Mouse (Mus musculus) layer of hippocampus, postnatal 25 days (tissue): ENCODE measurements around the gene Cd28. TPM values are rescaled to one million over a fixed set of nuclear protein-coding genes. Genes with fewer than 3 reads are reported as not detected.

Experiments
- DNase-seq, 2 experiments: peaks; one replicate each; pipeline ENCODE4 v3.0.0; 2022; ENCODE audit warnings: mixed read lengths in 2 of 2, low spot score in 1 of 2; ENCODE audit errors: extremely low spot score in 1 of 2
- total RNA-seq, 2 experiments: library from RNA; stranded (reverse); gene quantifications; 2 replicates each; pipeline ENCODE4 v1.2.3; 2021

Cd28 gene
- total RNA-seq: under 1 TPM; 0.05 to 0.16 TPM

DNA sequence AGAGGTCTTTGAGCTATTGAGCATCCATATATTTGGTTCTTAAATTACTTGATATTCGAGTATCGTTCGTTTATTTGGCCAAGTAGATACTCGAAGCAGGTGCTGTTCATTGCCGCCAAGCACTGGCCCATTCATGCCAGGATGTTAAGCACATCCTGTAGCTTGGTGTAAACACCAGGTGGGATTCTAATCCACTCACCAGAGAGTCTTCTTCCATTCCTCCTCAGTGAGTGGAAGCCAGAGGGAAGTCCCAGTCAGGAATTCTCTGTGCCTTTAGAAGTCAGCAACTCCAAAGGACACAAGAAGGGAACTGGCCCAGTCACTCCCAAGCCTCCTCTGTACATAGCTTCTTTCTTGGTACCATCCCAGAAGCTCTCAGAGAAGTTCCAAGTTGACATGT lies at the start of gene Cd28:
TSS of gene Cd28 (plus strand) at position 234 of the 400 bp plus-strand sequence.
- no peak for DNase-seq

DNA sequence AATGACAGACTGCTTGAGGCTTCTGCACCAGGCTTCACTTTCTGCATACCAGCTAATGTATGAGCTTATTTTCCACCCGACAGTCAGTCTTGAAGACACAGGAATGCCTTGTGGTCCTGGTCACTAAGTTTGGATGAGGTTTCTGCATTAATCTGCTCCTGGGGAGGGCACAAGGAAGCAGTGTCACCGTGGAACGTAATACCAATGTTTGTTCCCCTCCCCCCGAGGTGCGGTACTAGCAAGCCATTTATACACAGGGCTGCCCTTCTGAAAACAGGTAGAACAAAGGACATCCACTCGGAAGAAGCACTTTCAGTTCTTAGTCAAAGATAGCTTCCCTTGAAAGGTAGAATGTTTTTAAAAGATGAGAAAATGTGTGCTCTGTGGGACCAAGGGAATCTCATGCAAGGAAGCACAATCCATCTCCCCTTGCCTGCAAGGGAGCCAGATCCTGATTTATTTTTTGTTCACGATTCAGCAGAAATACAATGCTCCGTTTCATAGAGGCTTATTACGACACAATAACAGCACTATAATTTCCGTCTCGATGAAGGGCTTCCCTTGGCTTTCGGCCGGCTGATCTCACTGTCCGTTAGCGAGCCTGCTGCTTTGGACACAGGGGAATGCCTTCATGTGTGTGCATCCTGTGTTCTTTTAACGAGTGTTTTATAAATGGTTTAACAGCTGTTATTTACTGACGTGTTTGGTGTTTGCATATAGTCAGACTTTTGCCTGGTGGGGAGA lies 48.6 kb upstream of the Cd28 start:
- DNase-seq: peak in 1 of 2 experiments; percentile 28

DNA sequence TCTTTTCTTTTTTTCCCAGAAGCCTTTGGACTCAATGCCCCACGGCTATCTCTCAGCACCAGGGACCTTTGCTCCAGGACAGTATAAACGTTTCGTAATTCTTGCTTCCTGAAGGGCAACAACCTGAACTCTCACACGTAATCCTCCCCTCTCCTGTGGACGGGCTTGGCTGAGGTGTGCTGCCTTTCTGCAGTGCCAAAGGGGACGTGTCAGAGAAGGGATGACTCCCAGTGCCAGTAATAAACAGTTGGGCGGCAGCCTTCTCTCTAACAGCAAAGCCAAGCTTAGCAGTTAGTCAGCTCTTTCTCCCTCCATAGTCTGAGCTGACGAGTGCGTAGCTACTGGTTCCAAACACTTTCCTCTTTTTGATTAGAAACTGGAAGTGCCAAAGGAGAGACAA lies 47.6 kb upstream of the Cd28 start:
- DNase-seq: no peak

DNA sequence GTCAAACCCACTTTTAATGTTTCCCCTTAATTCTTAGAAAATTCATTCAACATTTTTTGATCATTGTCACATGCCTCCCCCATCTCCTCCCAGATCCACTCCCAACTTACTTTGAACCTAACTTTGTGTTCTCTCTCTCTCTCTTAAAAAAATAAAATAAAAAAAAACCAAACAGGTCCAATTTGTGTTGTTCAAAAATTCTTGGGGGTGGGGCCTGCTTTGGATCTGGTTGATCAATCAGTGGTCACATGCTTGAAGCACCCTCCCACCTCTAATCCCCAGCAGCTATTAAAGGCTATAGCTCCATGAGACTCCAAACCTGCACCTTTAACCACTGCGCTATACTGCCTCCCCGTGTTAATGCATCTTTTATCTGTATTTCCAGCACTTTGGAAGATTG lies 46.9 kb upstream of the Cd28 start:
- no peak for DNase-seq

DNA sequence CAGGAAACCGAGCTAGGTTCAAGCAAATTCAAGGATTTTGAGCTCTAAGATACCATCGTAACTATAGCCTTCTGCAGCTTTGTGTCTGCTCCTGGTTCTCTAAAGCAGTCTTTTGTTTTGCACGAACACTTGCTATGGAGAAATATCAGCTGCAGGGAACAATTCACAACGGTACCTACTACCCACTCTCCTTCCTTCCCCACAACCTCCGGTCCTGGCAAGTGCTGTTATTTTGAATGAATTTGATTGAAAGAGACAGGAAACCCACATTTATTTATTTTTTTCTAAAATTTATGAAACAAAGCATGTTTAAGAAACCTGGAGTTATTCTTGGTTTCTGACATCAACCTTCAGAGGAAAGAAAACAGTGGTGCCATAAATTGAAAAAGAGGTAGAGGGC lies 46.4 kb upstream of the Cd28 start:
- no peak for DNase-seq

DNA sequence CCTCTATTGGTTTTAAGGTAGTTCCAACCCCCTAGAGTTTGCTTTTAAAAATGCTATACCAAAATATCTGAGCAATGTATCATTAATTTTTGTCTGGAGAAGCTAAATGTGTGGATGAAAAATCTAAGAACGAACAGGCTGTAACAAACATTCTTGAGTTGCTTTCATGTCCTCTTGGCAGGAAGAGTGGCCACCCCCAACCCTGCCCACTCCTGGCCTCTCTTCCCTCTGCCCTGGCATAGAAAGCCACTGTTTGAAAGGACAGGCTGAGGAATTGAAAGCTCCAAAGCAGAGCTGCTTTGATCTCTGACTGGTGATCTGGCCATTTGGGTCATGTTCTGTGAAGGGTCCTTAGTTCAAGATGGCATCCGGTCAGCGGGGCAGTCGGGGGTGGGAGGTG lies 32.8 kb upstream of the Cd28 start:
- no peak for DNase-seq

DNA sequence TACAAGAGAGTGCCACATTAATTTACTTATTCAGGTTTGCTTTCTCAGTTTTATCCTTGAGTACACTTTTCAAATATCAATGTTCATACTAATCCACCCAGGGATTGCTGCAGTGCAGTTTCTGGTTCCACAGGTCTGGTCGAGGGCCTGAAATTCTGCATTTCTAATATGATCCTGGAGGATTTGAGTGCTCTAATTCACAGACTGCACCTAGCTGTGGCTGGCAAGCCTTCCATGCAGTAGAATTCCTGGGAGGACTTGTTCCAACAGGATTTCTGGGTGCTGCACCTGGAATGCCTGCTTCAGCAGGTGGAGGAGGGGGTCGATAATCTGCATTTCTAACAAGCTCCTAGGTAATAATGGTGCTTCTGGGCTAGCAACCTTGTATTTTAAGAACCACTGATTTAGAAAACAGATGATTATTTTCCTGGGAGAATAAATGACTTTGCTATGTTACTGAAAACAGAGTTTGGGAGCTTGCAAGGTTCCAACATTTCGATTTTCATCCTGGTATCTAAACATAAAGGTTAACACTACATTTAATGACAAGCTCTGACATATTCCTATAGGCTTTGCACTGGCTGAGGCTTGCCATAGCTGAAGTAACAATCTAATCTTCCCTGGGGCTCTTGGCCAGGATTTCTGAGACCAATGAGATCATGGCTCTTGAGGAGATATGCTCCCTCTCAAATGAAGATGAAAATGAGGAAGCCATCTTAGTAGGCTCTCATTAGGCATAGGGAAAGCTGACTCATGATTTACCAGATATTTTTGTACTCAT lies 20.3 kb upstream of the Cd28 start:
- DNase-seq: no peak

DNA sequence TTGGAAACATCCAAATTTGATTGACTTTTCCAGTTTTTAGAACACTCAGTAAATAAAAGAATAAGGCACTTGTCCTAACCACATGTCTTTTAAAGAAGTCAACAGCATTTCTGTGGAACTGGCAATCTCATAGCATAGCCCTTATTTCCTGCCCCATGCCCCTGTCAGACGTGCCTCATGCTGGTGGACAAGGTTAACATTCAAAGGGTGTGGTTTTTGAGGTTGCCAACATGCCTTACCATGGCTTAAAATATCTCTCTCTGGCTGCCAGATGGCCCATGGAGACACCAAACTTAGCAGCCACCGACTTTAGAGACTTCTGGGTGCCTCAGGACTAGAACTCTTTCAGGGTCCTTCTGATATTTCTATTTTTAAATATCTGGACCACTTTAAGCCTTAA lies 14.0 kb upstream of the Cd28 start:
- no peak for DNase-seq

DNA sequence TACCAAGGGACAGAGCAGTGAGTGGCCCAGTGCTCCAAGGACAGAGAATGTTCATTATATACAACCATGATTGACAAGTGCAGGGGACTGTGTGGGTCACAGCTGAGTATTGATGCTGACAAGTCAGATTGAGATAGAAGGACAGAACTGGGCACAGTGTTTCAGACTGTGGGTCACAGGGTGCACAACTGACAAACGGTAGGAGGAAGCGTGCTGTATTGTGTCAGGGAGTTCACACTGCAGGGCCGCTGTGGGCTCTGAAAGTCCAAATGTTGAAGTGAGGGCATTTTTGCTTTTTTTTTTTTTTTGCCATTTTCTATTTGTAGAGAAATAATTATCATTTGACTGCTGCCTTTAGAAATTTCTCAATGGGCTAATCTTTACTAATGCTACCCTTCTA lies 3.4 kb upstream of the Cd28 start:
- DNase-seq: no peak

DNA sequence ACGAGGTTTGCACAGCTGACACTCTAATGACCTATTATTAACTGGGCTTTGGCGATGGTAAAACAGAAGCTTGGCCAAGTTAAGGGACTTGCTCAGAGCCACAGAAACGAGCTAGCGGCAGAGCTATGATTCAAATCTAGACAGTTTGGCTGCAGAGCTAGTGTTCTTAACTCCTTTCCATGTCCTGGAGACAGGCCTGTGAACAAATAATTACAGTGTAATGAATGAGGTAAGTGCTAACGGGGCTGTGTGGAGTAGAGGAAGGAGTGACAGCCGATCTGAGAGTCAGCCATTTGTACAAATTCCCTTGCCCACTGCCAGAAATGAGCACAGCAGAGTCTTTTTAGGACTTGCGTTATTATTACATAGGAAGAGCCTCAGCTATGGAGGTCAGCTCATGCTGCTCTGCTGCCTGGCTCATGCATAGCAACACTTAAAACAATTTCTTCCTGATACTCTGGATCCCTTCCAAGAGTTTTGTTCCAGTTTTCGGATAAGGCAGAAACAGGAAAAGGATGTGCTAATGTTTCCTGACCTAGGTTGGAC lies 876 bp upstream of the Cd28 start:
- no peak for DNase-seq

DNA sequence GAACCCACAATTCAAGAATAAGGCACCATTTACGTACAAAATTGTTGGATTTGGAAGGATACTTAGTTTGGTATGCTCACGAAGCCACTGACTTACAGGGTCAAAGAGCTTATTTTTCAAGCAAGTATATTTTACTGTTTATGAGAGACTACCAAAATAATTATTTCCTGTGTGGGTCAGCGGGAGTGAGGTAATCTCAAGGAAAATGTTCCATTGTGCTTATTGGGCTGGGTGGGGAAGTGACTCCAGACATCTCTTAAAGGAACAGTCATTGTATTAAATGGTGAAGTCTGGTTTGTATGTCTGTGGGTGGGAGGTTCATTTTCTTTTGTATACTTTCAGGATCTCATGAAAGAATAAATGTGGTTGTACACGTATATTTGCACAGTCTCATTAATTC lies 2.0 kb downstream of the Cd28 start:
- no peak for DNase-seq

DNA sequence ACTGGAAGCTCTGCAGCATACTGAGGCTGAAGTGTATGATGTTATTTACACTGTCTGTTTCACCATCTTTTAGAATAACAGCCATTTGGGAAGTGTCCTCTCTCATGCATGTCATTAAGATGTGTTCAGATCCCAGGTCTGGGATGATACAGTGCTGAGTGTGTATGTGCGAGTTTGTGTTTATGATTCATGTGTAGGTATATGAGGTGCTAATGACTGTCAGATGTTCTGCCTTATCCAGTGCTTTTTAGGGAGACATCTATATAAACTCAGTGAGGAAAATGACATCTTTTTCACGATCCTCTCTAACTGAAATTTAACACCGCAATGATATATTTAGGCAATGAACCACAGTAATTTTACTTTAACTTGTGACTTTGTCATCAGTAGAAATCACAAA lies 7.0 kb downstream of the Cd28 start:
- no peak for DNase-seq

DNA sequence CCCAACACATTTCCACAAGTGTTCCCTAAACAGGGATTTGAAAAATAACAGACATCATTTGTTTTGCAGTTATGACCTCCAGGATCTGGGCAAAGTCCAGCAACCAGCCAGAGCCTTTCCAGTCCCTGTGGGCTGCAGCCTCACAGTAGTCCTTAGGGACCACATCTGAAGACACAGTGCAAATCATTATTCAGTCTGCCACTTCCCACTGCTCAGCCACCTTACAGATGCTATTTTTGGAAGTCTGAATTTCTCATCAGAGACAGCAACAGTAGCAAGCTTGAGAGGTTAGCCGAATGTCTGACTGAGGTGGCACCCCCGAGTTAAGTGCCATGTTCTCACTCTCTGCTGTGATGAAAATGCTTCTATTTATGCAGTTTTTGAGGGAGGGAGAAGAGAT lies 15.3 kb downstream of the Cd28 start:
- no peak for DNase-seq

DNA sequence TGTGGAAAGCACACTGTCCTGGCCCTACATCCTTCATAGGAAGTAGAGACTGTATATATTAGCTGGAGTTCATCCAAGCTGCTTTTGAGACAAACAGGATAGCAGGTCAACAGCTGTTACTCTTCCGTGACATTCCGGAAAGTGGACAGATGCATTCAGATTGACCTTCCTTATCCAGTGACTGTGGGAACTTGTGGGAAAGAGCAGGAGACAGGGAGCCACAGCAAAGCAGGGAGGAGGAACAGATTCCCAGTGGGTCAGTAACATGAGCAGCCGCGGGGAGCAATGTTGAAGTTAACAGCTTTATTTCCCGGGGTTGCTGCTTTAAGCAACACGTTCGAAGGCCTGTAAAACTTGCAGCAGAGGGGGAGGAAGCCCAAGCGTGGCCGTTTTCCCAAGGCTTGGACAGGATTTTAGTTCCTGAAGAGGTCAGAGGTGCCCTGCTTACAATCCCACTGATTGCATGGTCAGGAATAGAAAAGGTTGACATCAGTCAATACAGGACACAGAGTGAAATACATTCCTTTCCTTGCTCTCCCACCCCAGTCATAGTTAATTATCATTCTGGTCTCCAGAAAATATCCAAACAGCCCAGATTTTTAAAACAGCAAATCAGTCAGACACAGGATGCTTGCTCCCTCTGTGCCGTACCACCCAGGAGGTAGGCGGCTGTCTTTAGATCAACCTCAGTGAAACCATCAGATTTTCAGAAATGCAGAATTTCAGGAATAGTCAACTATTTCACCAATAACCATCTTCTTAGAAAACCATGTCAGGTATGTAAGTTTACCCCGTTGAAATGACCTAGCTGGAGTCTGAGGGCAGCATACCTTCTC lies 18.7 kb downstream of the Cd28 start:
- DNase-seq: no peak

DNA sequence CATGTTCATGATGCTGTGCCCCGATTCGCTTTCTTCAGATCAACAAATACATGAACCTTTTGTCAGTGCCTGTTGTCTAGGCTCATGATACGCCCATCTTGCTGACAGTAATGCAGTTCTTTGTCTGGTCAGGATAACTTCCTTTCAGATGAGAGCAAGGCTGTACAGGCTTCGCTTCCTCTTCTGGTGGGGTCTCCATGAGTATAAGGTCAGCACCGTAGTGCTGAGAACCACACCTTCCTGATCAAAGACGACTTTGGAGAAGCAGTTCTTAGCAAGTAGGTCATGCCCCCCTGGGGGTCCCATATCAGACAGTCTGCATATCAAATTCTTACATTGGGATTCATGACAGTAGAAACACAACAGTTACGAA lies 19.3 kb downstream of the Cd28 start:
- no peak for DNase-seq

DNA sequence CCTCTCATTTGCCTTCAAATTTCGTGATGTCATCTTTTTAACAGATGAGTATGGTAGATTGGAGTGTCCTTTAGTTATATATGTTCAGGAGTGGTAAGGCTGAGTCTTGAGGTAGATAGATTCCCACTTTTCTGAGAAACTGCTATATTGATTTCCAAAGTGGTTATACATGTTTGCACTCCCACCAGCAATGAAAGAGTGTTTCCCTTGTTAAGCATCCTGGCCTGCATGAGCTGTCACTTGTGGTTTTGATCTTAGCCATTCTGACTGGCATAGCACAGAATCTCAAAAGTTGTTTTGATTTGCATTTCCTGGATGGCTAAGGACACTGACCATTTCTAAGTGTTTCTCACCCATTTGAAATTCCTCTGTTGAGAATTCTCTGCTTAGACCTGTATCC lies 27.7 kb downstream of the Cd28 start:
- no peak for DNase-seq

DNA sequence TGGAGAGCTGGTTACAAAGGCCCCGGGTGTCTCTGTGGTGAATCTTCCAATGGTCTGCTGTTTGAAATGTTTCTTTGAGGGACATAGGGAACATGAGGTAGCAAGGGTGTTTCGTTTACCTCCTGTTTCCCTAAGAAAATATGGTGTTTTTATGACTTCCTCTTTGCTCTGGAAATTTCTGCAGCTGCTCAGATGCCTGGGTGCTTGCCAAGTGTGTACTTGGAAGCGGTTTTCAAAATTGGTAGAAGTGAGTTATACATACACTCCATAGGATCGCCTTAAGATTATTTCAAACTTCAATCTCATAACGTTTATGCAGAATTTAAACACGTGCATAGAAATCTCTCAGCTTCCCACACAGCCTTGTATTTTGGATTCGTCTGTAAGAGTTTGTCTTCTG lies 29.1 kb downstream of the Cd28 start:
- DNase-seq: no peak

DNA sequence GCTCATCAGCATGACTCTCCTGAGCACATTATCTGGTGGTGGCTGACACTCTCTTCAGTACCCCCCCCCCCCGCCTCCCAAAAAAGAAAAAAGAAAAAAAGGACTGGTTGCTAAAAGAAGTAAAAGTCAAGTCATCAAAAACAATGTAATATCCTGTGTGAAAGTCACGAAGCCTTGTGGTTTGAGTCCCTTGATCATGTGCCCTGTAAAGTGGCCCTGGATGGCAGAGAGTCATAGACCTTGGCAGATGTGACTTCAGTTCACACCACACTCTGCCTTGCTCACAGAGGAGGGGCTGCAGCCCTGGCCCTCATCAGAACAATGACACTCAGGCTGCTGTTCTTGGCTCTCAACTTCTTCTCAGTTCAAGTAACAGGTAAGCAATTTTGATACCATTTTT lies 29.6 kb downstream of the Cd28 start:
- no peak for DNase-seq

DNA sequence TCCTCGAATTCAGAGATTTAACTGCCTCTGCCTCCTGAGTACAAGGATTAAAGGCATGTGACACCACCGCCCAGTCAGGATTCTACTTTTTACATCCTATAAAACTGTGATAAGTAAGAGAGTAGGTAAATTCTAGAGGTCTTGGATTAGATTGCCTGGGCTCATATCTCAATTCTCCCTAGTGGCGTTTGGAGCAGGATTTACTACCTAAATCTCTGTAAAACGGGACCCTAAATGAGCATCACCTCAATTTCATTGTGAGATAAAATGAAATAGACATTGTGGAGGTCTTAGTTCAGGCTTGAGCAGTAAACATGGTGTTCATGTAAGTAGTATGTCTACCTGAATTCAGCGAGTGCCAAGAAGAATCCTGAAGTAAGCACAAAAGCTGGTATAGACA lies 30.3 kb downstream of the Cd28 start:
- DNase-seq: no peak

DNA sequence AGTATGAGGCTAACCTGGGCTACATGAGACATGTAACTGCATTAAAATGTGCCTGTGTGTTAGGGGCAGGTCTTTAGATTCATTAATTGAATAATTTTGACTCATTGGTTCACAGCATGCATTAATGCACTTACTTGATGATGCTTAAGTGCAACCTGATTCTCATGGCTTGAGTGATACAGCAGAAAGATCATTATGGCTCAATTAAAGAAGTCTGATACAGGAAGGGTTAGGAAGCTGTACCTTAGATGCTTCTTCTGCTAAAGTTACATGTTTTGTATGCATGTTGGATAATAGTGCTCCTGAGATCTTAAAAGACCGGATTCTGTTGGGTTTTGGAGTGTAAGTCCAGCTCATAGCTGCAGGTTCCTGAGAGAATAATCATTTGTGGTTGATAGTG lies 31.7 kb downstream of the Cd28 start:
- no peak for DNase-seq

DNA sequence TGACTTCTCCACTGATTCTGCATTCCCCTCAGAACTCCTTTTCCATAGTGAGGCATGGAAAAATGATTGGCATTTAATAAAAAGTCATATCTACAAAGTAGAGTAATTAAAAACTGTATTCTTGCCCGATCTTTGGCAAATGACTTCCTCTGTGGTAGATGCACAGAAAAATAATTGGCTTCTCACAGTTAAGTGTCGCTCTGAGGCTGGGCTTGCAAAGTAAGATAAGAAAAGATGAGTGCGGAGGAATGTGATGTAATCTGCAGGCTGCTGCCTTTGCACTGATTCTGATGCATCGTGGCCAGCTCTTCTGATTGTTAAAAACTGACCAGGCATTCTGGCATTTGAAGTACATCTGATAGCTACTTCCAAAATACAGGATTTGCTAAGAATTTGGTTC lies 32.3 kb downstream of the Cd28 start:
- no peak for DNase-seq
